In the genomic region with DNA sequence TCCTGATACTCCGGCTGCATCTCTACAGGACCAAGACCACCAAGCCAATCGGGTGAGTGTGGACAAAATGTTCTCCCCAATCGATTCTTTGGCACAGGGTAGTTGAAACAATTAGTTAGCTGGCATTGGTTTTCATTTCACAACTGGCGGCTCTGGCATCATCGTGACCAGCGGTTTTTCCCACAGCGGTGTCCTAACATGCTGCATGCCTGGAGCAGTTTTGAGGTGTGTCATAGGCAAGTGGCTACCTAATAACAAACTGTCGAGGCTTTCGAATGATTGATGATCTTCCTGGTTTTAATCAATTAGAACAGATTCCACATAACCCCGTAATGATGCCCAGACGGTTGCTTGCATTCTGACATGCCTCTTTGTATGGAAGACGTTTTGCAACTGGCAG, we compare ENCODE assay signal across 28 mouse cellular contexts. TPM values are rescaled to one million over a fixed set of nuclear protein-coding genes. Genes with fewer than 3 reads are reported as not detected.
A peak's percentile ranks its signal among the peaks of the same experiment; 100 is the strongest.
DNase-seq lines count a peak whose midpoint lies in the region; ATAC-seq and TF ChIP-seq lines count a peak whose summit lies in the region.
"Had no signal": no experiment of that assay in that cellular context is flagged by ENCODE, and none has a peak within 500 bp of the region (broad histone marks: within the 10 kb centered on the region; RNA-seq: fewer than 3 reads in every experiment).

No protein-coding gene starts in this region.

- no peak for TF ChIP-seq POLR2A in bone marrow, adult 2 months (IDR thresholded peaks at IDR 0.05; ENCODE audit: borderline replicate concordance, control insufficient read depth, low read depth, low read length)

- no peaks in the 10 kb centered on the region for H3K9me3 ChIP-seq in hindbrain, embryonic 11.5 days (ENCODE audit: control insufficient read depth, low read length)
- H3K9me3 ChIP-seq in hindbrain, embryonic 14.5 days (ENCODE audit: control insufficient read depth, low read length) = no peaks in the 10 kb centered on the region
- H3K9me3 ChIP-seq in forebrain, embryonic 12.5 days = no peaks in the 10 kb centered on the region
- H3K9me3 ChIP-seq: heart, embryonic 15.5 days; liver, embryonic 15.5 days; lung, embryonic 15.5 days; midbrain, embryonic 12.5 days had no signal

- 82% methylated on average over 12 of the region's 12 CpGs for WGBS in hindbrain, embryonic 11.5 days
- WGBS in hindbrain, embryonic 14.5 days = 75% methylated on average over 12 of the region's 12 CpGs
- WGBS in bone marrow, adult 2 months = 66% methylated on average over 12 of the region's 12 CpGs
- WGBS in forebrain, embryonic 12.5 days = 89% methylated on average over 12 of the region's 12 CpGs

- no peak overlapping the region for H3K4me2 ChIP-seq in hindbrain, embryonic 11.5 days (replicated peaks; ENCODE audit: low read depth, low read length)
- no peak overlapping the region for H3K4me2 ChIP-seq in hindbrain, embryonic 14.5 days (replicated peaks)
- no peak overlapping the region for H3K4me2 ChIP-seq in forebrain, embryonic 12.5 days
- H3K4me2 ChIP-seq: heart, embryonic 15.5 days; liver, embryonic 15.5 days; lung, embryonic 15.5 days; midbrain, embryonic 12.5 days had no signal

- no peaks in the 10 kb centered on the region for H3K4me1 ChIP-seq in hindbrain, embryonic 11.5 days (replicated peaks; ENCODE audit: control insufficient read depth, insufficient read depth, low read length)
- H3K4me1 ChIP-seq in hindbrain, embryonic 14.5 days (replicated peaks; ENCODE audit: control insufficient read depth, insufficient read depth, low read length) = peaks cover 7% of the 10 kb centered on the region
- H3K4me1 ChIP-seq in bone marrow, adult 2 months (ENCODE audit: control insufficient read depth, insufficient read depth, low read length) = no peaks in the 10 kb centered on the region
- H3K4me1 ChIP-seq in forebrain, embryonic 12.5 days = no peaks in the 10 kb centered on the region
- H3K4me1 ChIP-seq: liver, embryonic 15.5 days had no signal

- no peak overlapping the region for H3K4me3 ChIP-seq in hindbrain, embryonic 11.5 days (ENCODE audit: low read depth, low read length)
- H3K4me3 ChIP-seq in hindbrain, embryonic 14.5 days (replicated peaks; ENCODE audit: low read length) = no peak overlapping the region
- H3K4me3 ChIP-seq in bone marrow, adult 2 months (replicated peaks; ENCODE audit: control insufficient read depth, low read depth, low read length) = no peak overlapping the region
- no peak overlapping the region for H3K4me3 ChIP-seq in forebrain, embryonic 12.5 days (replicated peaks)
- H3K4me3 ChIP-seq: heart, adult 2 months; heart, embryonic 15.5 days; limb, embryonic 10.5 days; liver, embryonic 15.5 days; lung, embryonic 15.5 days; midbrain, embryonic 12.5 days had no signal

- H3K36me3 ChIP-seq in hindbrain, embryonic 11.5 days (ENCODE audit: control insufficient read depth, insufficient read depth, low read length) = no peaks in the 10 kb centered on the region
- no peaks in the 10 kb centered on the region for H3K36me3 ChIP-seq in hindbrain, embryonic 14.5 days (replicated peaks; ENCODE audit: control insufficient read depth, insufficient read depth)
- no peaks in the 10 kb centered on the region for H3K36me3 ChIP-seq in forebrain, embryonic 12.5 days (replicated peaks)
- H3K36me3 ChIP-seq: heart, embryonic 15.5 days; limb, embryonic 10.5 days; liver, embryonic 15.5 days; lung, embryonic 15.5 days; midbrain, embryonic 12.5 days had no signal

- H3K27ac ChIP-seq in hindbrain, embryonic 11.5 days (ENCODE audit: low read depth, low read length) = no peak overlapping the region
- no peak overlapping the region for H3K27ac ChIP-seq in hindbrain, embryonic 14.5 days
- H3K27ac ChIP-seq in bone marrow, adult 2 months (ENCODE audit: control insufficient read depth, insufficient read depth, low read depth, low read length, poor library complexity) = peak overlapping the region; percentile 67
- no peak overlapping the region for H3K27ac ChIP-seq in forebrain, embryonic 12.5 days
- H3K27ac ChIP-seq: heart, adult 2 months; heart, embryonic 15.5 days; kidney, postnatal 0 days; limb, embryonic 10.5 days; liver, embryonic 15.5 days; lung, embryonic 15.5 days; midbrain, embryonic 12.5 days had no signal

- H3K27me3 ChIP-seq in hindbrain, embryonic 11.5 days (ENCODE audit: control insufficient read depth, insufficient read depth, low read length) = no peaks in the 10 kb centered on the region
- H3K27me3 ChIP-seq in hindbrain, embryonic 14.5 days (ENCODE audit: control insufficient read depth, insufficient read depth, low read length) = no peaks in the 10 kb centered on the region
- 0 out of 2 replicates have a peak, but pooled peaks cover 3% of the 10 kb centered on the region for H3K27me3 ChIP-seq in forebrain, embryonic 12.5 days
- H3K27me3 ChIP-seq: liver, embryonic 15.5 days; lung, embryonic 15.5 days; midbrain, embryonic 12.5 days had no signal

- H3K9ac ChIP-seq in hindbrain, embryonic 11.5 days (ENCODE audit: low read depth, low read length) = no peak overlapping the region
- no peak overlapping the region for H3K9ac ChIP-seq in hindbrain, embryonic 14.5 days
- H3K9ac ChIP-seq in forebrain, embryonic 12.5 days = no peak overlapping the region
- H3K9ac ChIP-seq: forebrain, postnatal 0 days; heart, embryonic 15.5 days; liver, embryonic 15.5 days; lung, embryonic 15.5 days; midbrain, embryonic 12.5 days had no signal

- DNase-seq in hindbrain, embryonic 11.5 days (ENCODE audit: low spot score) = no peak
- DNase-seq in hindbrain, embryonic 14.5 days (ENCODE audit: low spot score) = no peak
- DNase-seq in 416B (ENCODE audit: low read depth) = peak; percentile 29
- DNase-seq in layer of hippocampus, postnatal 14 days (ENCODE audit: low spot score in 2 of 2) = no peak
- DNase-seq: cerebellum, adult 2 months; forebrain, postnatal 0 days; gastrocnemius, postnatal 14 days; heart, adult 2 months; heart, postnatal 36 days; kidney, adult 11 months; liver; lung, postnatal 4 days; right cerebral cortex, postnatal 14 days; spleen, adult 18-20 months had no signal

- TF ChIP-seq CTCF in bone marrow, adult 2 months (IDR thresholded peaks at IDR 0.05; ENCODE audit: control insufficient read depth, insufficient read depth, low read length) = no peak

- 0 out of 2 replicates have a peak, but pooled peaks have one; percentile 33 for ATAC-seq in hindbrain, embryonic 11.5 days (ENCODE audit: low FRiP score)
- ATAC-seq in hindbrain, embryonic 14.5 days (ENCODE audit: low FRiP score) = no peak
- ATAC-seq in megakaryocyte, adult 5-6 weeks (ENCODE audit: poor library complexity, severe bottlenecking) = peak; percentile 80
- ATAC-seq in forebrain, embryonic 12.5 days (ENCODE audit: low FRiP score) = no peak
- ATAC-seq: forebrain, postnatal 0 days had no signal

RNA-seq across cellular contexts. Expression of a gene that starts 27.6 kb away (rescaled TPM):
- not detected in 2 replicates for polyA plus RNA-seq in hindbrain, embryonic 11.5 days (2014; fragmentation: Nextera tagmentation; extraction: Ambion mirVana)
- polyA plus RNA-seq in hindbrain, embryonic 14.5 days (2014; fragmentation: Nextera tagmentation; extraction: Ambion mirVana) = not detected in 2 replicates
- polyA plus RNA-seq in bone marrow, adult 2 months (2011; ENCODE audit: insufficient read depth, insufficient read length, low replicate concordance, missing spikeins) = not detected in 2 replicates
- total RNA-seq in megakaryocyte, adult 5-6 weeks (2015) = not detected in 2 replicates
- total RNA-seq in megakaryocyte, adult 5-6 weeks (2017) = not detected in 2 replicates
- not detected in 2 replicates for polyA plus RNA-seq in forebrain, embryonic 12.5 days (2016; fragmentation: Nextera tagmentation; extraction: Ambion mirVana)
- total RNA-seq in layer of hippocampus, postnatal 14 days (2021) = not detected
- total RNA-seq: forebrain, postnatal 0 days; layer of hippocampus, postnatal 10 days; left cerebral cortex, adult 8-10 months; MEL had no signal
- polyA plus RNA-seq: C2C12; cerebellum, adult 2 months; forebrain, postnatal 0 days; heart, embryonic 15.5 days; kidney, postnatal 0 days; limb, embryonic 10.5 days; liver, embryonic 15.5 days; lung, embryonic 15.5 days; midbrain, embryonic 12.5 days; neural tube, embryonic 11.5 days had no signal

Comparison
In these comparisons a context has a peak if more than half of its experiments do, and no peak if none do; other contexts are left out.
1. ATAC-seq: peak in hindbrain, embryonic 11.5 days (single experiment) and megakaryocyte, adult 5-6 weeks (single experiment); none in hindbrain, embryonic 14.5 days (single experiment) and forebrain, embryonic 12.5 days (single experiment).